Mouse (Mus musculus) cerebellum, adult 2 months (tissue): ENCODE measurements around the gene Sorl1. TPM values are rescaled to one million over a fixed set of nuclear protein-coding genes. Genes with fewer than 3 reads are reported as not detected.
A peak's percentile ranks its signal among the peaks of the same experiment; 100 is the strongest.

ENCODE experiments used
- DNase-seq, 2 experiments: peaks; one replicate each; pipeline ENCODE4 v3.0.0; 2021
- H3K27ac ChIP-seq: fragments of 200-500 bp; 2 replicates; pipeline ENCODE4 v1.5.1; 2012; ENCODE audit warnings: low read length, control low read depth, inconsistent platforms; ENCODE audit not compliant: insufficient read depth
- H3K27me3 ChIP-seq: fragments of 200-500 bp; 2 replicates; pipeline ENCODE4 v1.6.1; 2012; ENCODE audit warnings: inconsistent platforms, mild to moderate bottlenecking, low read length, moderate library complexity; ENCODE audit not compliant: control insufficient read depth, insufficient read depth
- H3K4me1 ChIP-seq: fragments of 200-500 bp; 2 replicates; pipeline ENCODE4 v1.6.1; 2011; ENCODE audit warnings: low read length; ENCODE audit not compliant: control insufficient read depth, insufficient read depth
- H3K4me3 ChIP-seq: fragments of 200-500 bp; replicated peaks from 2 replicates; pipeline ENCODE3; 2011; ENCODE audit warnings: mild to moderate bottlenecking, low read depth, low read length, control low read depth; ENCODE audit not compliant: insufficient read depth
- CTCF ChIP-seq: fragments of 200-500 bp; IDR thresholded peaks from 2 replicates; pipeline ENCODE4 v1.5.1; 2011; ENCODE audit warnings: low read depth, mild to moderate bottlenecking, control low read depth, low read length, moderate library complexity, borderline replicate concordance; ENCODE audit not compliant: insufficient read depth
- POLR2A ChIP-seq: fragments of 200-500 bp; IDR thresholded peaks from 2 replicates; pipeline ENCODE4 v1.6.1; 2011; ENCODE audit warnings: low read length, control low read depth, borderline replicate concordance; ENCODE audit not compliant: insufficient read depth
- WGBS: fragments of 180-500 bp; shearing (Covaris S2); methylation state at CpG from one replicate; pipeline ENCODE4 v1.1.7; 2018; 5-methylcytosine and 5-hydroxymethylcytosine counted together
- polyA plus RNA-seq: library from polyadenylated mRNA; depleted of rRNA; stranded (reverse); fragments of >200 nt; gene quantifications from 2 replicates; pipeline ENCODE4 v1.2.3, GENCODE M21; 2012

Gene Sorl1
- polyA plus RNA-seq, 1 experiment: 169 TPM

DNA sequence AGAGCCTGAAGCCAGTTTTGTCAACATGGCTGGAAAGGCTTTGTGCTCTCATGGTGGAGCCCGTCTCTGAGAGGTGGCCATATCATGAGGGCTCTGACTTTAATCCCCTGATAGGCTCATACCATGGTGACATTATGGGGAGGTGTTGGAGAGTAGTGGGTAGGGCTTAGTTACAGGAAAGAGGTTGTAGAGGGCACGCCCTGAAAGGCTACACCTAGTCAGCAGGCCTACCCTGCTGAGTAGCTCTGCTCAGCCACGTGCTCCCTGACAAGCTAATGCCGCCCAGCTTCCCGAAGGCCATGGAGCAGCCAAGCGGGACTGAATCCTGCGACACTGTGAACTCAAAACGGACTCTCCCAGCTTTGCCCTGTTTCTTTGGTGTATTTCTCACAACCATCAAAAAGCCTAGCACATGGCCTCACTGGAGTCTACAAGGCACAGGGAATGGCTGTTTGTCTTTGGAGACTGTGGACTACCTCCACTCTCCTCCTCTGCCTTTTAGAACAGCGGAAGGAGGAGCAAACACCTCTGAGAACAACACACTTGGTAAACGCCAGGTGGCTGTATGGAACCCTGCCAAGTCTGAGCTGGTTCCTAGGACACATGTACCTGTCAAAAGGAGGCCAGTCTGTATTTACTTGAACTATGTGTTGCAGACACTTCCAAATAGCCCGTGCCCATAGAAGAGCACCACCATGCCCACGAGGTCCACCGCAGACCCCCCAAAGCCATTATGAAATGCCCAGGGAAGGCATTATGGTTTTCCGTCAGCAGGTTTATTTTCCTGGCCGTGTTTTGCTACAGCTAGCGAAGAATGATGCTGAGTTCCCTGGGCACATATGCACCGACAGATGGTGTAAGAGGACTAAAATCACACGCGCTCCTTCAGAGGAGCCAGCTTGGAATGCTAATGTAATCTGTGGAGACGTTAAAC lies 69.5 kb downstream of the Sorl1 start:
- TF ChIP-seq CTCF (peak; percentile 60), POLR2A (no peak)

GRCm38 (mm10) chr9:42053591-42054190 lies 70.4 kb downstream of the Sorl1 start:
- DNase-seq: no peak
- Histone ChIP-seq H3K4me3 (no peak overlapping the region), H3K27me3 (no peaks in the 10 kb centered on the region), H3K27ac (peak overlapping the region; percentile 77), H3K4me1 (peaks cover 27% of the 10 kb centered on the region)
- no peak for TF ChIP-seq CTCF
- no peak for TF ChIP-seq POLR2A
- WGBS: 84% methylated on average over 12 of the region's 12 CpGs

More for the DNA sequence above, 69.5 kb downstream of the Sorl1 start:
- no peak overlapping the region for H3K4me3 ChIP-seq
- peak overlapping the region; percentile 88 for H3K27ac ChIP-seq
- peak; percentile 94 to 96 for DNase-seq
- 13% methylated on average over 20 of the region's 20 CpGs for WGBS
- no peaks in the 10 kb centered on the region for H3K27me3 ChIP-seq
- H3K4me1 ChIP-seq: peaks cover 27% of the 10 kb centered on the region

DNA sequence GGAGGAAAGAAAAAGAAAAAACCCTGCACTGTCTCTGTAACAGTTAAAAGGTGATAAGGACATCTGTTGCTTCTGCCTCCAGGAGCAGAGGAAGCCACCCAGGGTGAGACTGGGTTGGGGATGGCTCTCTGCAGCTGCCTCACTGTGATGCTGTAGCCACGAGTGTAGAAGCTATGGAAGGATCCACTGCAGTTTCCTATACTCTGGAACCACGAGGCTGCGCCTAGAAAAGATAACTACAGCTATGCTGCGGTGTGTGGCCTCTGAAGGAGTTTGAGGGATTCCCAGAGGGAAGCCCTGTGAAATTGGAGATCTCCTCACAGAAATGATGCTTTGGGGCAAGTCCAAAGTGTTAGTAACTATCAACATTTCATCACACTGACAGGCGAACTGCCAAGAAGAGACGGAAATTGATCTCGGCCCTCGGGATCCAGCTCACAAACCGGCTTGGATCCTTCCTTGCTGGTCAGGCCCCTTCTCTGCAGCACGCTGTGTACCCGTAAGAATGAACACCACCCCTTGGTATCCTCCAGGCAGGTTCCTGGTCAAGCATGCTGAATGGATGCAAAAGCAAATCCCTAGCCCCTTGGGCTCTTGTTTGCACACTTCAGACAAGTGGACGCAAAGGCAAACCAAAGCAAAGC lies 71.3 kb downstream of the Sorl1 start:
- Histone ChIP-seq H3K4me1 (peaks cover 27% of the 10 kb centered on the region), H3K4me3 (no peak overlapping the region), H3K27ac (peak overlapping the region; percentile 77), H3K27me3 (no peaks in the 10 kb centered on the region)
- TF ChIP-seq POLR2A (no peak), CTCF (no peak)
- DNase-seq: peak; percentile 49 to 51
- 31% methylated on average over 12 of the region's 12 CpGs for whole genome bisulfite sequencing

- 67% methylated on average over 2 of the region's 2 CpGs for WGBS
- peaks cover 8% of the 10 kb centered on the region for H3K4me1 ChIP-seq
- TF ChIP-seq POLR2A (no peak), CTCF (no peak)
- H3K27ac ChIP-seq: no peak overlapping the region
- no peaks in the 10 kb centered on the region for H3K27me3 ChIP-seq
- DNase-seq: no peak
- no peak overlapping the region for H3K4me3 ChIP-seq
These were observed 75.6 kb downstream of the Sorl1 start for GRCm38 (mm10) chr9:42048542-42048941.

GRCm38 (mm10) chr9:42047786-42048185 lies 76.3 kb downstream of the Sorl1 start:
- 17% methylated on average over 5 of the region's 5 CpGs for WGBS

GRCm38 (mm10) chr9:42046248-42046647 lies 77.8 kb downstream of the Sorl1 start:
- no peak for DNase-seq
- Histone ChIP-seq H3K4me1 (no peaks in the 10 kb centered on the region; the same call in 1 of the 2 replicates), H3K27me3 (no peaks in the 10 kb centered on the region), H3K4me3 (no peak overlapping the region), H3K27ac (no peak overlapping the region)
- TF ChIP-seq CTCF (no peak), POLR2A (no peak)
- WGBS: 72% methylated on average over 11 of the region's 11 CpGs

More at GRCm38 (mm10) chr9:42047786-42048185, 76.3 kb downstream of the Sorl1 start:
- DNase-seq: peak; percentile 64 to 84
- Histone ChIP-seq H3K4me3 (no peak overlapping the region), H3K4me1 (peaks cover 2% of the 10 kb centered on the region; the same call in 1 of the 2 replicates), H3K27me3 (no peaks in the 10 kb centered on the region), H3K27ac (no peak overlapping the region)
- no peak for TF ChIP-seq POLR2A
- no peak for TF ChIP-seq CTCF

GRCm38 (mm10) chr9:42044651-42045050 lies 79.4 kb downstream of the Sorl1 start:
- TF ChIP-seq POLR2A (no peak), CTCF (no peak)
- WGBS: 89% methylated on average over 8 of the region's 8 CpGs

More at GRCm38 (mm10) chr9:42044651-42045050, 79.4 kb downstream of the Sorl1 start:
- no peak overlapping the region for H3K4me3 ChIP-seq
- no peak overlapping the region for H3K27ac ChIP-seq
- H3K27me3 ChIP-seq: no peaks in the 10 kb centered on the region
- peaks cover 3% of the 10 kb centered on the region for H3K4me1 ChIP-seq
- no peak for DNase-seq
